Comparison of ENCODE assay signal across 8 mouse cellular contexts in genomic region chr11:69838714-69839104, GRCm38 (mm10). TPM values are rescaled to one million over a fixed set of nuclear protein-coding genes. Genes with fewer than 3 reads are reported as not detected.
DNase-seq lines count a peak whose midpoint lies in the region; ATAC-seq and TF ChIP-seq lines count a peak whose summit lies in the region.

No protein-coding gene starts in this region.

- TF ChIP-seq POLR2A in cerebellum, adult 2 months (IDR thresholded peaks at IDR 0.05; ENCODE audit: borderline replicate concordance, insufficient read depth, low read length), result no peak

- H3K36me3 ChIP-seq in E14TG2a.4 (ENCODE audit: insufficient read depth, low read length), result peaks cover 12% of the 10 kb centered on the region
- H3K36me3 ChIP-seq in forebrain, embryonic 12.5 days (replicated peaks), result peaks cover 2% of the 10 kb centered on the region; the same call in 1 of the 2 replicates
- no peaks in the 10 kb centered on the region; the same call in 1 of the 2 replicates for H3K36me3 ChIP-seq in liver, embryonic 11.5 days (ENCODE audit: control insufficient read depth, insufficient read depth, low read length)
- H3K36me3 ChIP-seq in stomach, embryonic 14.5 days (ENCODE audit: control insufficient read depth, insufficient read depth, low read length), result 0 out of 2 replicates have a peak, but pooled peaks cover 2% of the 10 kb centered on the region

- no peaks in the 10 kb centered on the region for H3K27me3 ChIP-seq in cerebellum, adult 2 months (ENCODE audit: control insufficient read depth, insufficient read depth, low read length)
- H3K27me3 ChIP-seq in E14TG2a.4 (ENCODE audit: insufficient read depth, low read length), result peaks cover 34% of the 10 kb centered on the region
- peaks cover 4% of the 10 kb centered on the region for H3K27me3 ChIP-seq in forebrain, embryonic 12.5 days
- peaks cover 33% of the 10 kb centered on the region for H3K27me3 ChIP-seq in liver, embryonic 11.5 days (replicated peaks; ENCODE audit: control insufficient read depth, insufficient read depth, low read length)
- H3K27me3 ChIP-seq in stomach, embryonic 14.5 days (ENCODE audit: control insufficient read depth, insufficient read depth, low read length), result no peaks in the 10 kb centered on the region

- WGBS in cerebellum, adult 2 months, result under 1% methylated on average over 7 of the region's 7 CpGs
- under 1% methylated on average over 7 of the region's 7 CpGs for WGBS in forebrain, embryonic 12.5 days
- 0% methylated on average over 7 of the region's 7 CpGs for WGBS in liver, embryonic 11.5 days
- 2% methylated on average over 7 of the region's 7 CpGs for WGBS in stomach, embryonic 14.5 days

- peak in 1 of 2 experiments; percentile 44 for DNase-seq in cerebellum, adult 2 months
- DNase-seq in cerebellum, postnatal 14 days, result no peak
- DNase-seq in liver, embryonic 11.5 days (ENCODE audit: low spot score), result no peak
- DNase-seq in adrenal gland, postnatal 25 days, result no peak
- DNase-seq in adrenal gland, adult (ENCODE audit: inconsistent age in 2 of 2, low spot score in 1 of 2), result no peak

- peak overlapping the region; percentile 67 for H3K9ac ChIP-seq in forebrain, embryonic 12.5 days
- peak overlapping the region; percentile 80 for H3K9ac ChIP-seq in liver, embryonic 11.5 days (ENCODE audit: low read depth, low read length)
- H3K9ac ChIP-seq in stomach, embryonic 14.5 days (replicated peaks; ENCODE audit: low read depth, low read length), result peak overlapping the region; percentile 22; the same call in 1 of the 2 replicates

- peak overlapping the region; percentile 86 for H3K27ac ChIP-seq in cerebellum, adult 2 months (ENCODE audit: insufficient read depth, low read length)
- H3K27ac ChIP-seq in forebrain, embryonic 12.5 days, result peak overlapping the region; percentile 77
- H3K27ac ChIP-seq in liver, embryonic 11.5 days (ENCODE audit: low read depth, low read length), result peak overlapping the region; percentile 78
- H3K27ac ChIP-seq in stomach, embryonic 14.5 days (ENCODE audit: low read length), result peak overlapping the region; percentile 62

- no peaks in the 10 kb centered on the region for H3K9me3 ChIP-seq in E14TG2a.4 (ENCODE audit: low read length)
- no peaks in the 10 kb centered on the region for H3K9me3 ChIP-seq in forebrain, embryonic 12.5 days
- H3K9me3 ChIP-seq in liver, embryonic 11.5 days (ENCODE audit: control insufficient read depth, low read length), result no peaks in the 10 kb centered on the region
- no peaks in the 10 kb centered on the region for H3K9me3 ChIP-seq in stomach, embryonic 14.5 days (ENCODE audit: control insufficient read depth, low read depth, low read length)

- peak overlapping the region; percentile 80 for H3K4me2 ChIP-seq in forebrain, embryonic 12.5 days
- H3K4me2 ChIP-seq in liver, embryonic 11.5 days, result peak overlapping the region; percentile 96
- peak overlapping the region; percentile 64 for H3K4me2 ChIP-seq in stomach, embryonic 14.5 days (replicated peaks; ENCODE audit: low read depth, low read length)

- ATAC-seq in forebrain, embryonic 12.5 days (ENCODE audit: low FRiP score), result no peak
- ATAC-seq in liver, embryonic 11.5 days (replicated peaks; ENCODE audit: low FRiP score), result peak; percentile 3; the same call in 1 of the 2 replicates
- no peak for ATAC-seq in stomach, embryonic 14.5 days (ENCODE audit: insufficient number of reproducible peaks, insufficient read depth, low FRiP score, low read depth)

- H3K4me1 ChIP-seq in cerebellum, adult 2 months (ENCODE audit: control insufficient read depth, insufficient read depth, low read length), result peaks cover 2% of the 10 kb centered on the region; the same call in 1 of the 2 replicates
- peaks cover 39% of the 10 kb centered on the region for H3K4me1 ChIP-seq in E14TG2a.4 (replicated peaks; ENCODE audit: low read depth, low read length)
- peaks cover 43% of the 10 kb centered on the region for H3K4me1 ChIP-seq in forebrain, embryonic 12.5 days
- peaks cover 41% of the 10 kb centered on the region for H3K4me1 ChIP-seq in liver, embryonic 11.5 days (replicated peaks; ENCODE audit: control insufficient read depth, insufficient read depth, low read length)
- peaks cover 27% of the 10 kb centered on the region for H3K4me1 ChIP-seq in stomach, embryonic 14.5 days (ENCODE audit: control insufficient read depth, insufficient read depth, low read length)

- no peak for TF ChIP-seq CTCF in cerebellum, adult 2 months (IDR thresholded peaks at IDR 0.05; ENCODE audit: borderline replicate concordance, insufficient read depth, low read depth, low read length)
- no peak for TF ChIP-seq CTCF in E14TG2a.4 (conservative IDR thresholded peaks at IDR 0.05; ENCODE audit: low read length)

- H3K4me3 ChIP-seq in cerebellum, adult 2 months (replicated peaks; ENCODE audit: insufficient read depth, low read depth, low read length), result peak overlapping the region; percentile 89
- peak overlapping the region; percentile 85 for H3K4me3 ChIP-seq in E14TG2a.4 (replicated peaks; ENCODE audit: low read length)
- peak overlapping the region; percentile 87 for H3K4me3 ChIP-seq in forebrain, embryonic 12.5 days (replicated peaks)
- H3K4me3 ChIP-seq in liver, embryonic 11.5 days (ENCODE audit: low read depth, low read length), result peak overlapping the region; percentile 76
- H3K4me3 ChIP-seq in stomach, embryonic 14.5 days (ENCODE audit: low read depth, low read length), result peak overlapping the region; percentile 74

RNA-seq across cellular contexts. Expression of gene Tmem256, which starts 0.4 kb away (rescaled TPM):
- 200 and 210 TPM in 2 replicates for polyA plus RNA-seq in cerebellum, adult 2 months (2012; rRNA removed)
- polyA plus RNA-seq in forebrain, embryonic 12.5 days (2016; fragmentation: Nextera tagmentation; extraction: Ambion mirVana), result 285 and 294 TPM in 2 replicates
- 336 and 370 TPM in 2 replicates for polyA plus RNA-seq in liver, embryonic 11.5 days (2014; fragmentation: Nextera tagmentation; extraction: Ambion mirVana)
- polyA plus RNA-seq in stomach, embryonic 14.5 days (2014; fragmentation: Nextera tagmentation; extraction: Ambion mirVana), result 433 and 495 TPM in 2 replicates
- total RNA-seq in adrenal gland, postnatal 25 days (2021), result 149 and 152 TPM in 2 replicates

RNA-seq across cellular contexts. Expression of gene Nlgn2, which starts 1.1 kb away (rescaled TPM):
- polyA plus RNA-seq in cerebellum, adult 2 months (2012; rRNA removed), result 116 and 122 TPM in 2 replicates
- polyA plus RNA-seq in forebrain, embryonic 12.5 days (2016; fragmentation: Nextera tagmentation; extraction: Ambion mirVana), result 13.3 and 14.0 TPM in 2 replicates
- polyA plus RNA-seq in liver, embryonic 11.5 days (2014; fragmentation: Nextera tagmentation; extraction: Ambion mirVana), result 2.8 and 3.4 TPM in 2 replicates
- polyA plus RNA-seq in stomach, embryonic 14.5 days (2014; fragmentation: Nextera tagmentation; extraction: Ambion mirVana), result 10.6 and 11.9 TPM in 2 replicates
- 18.6 and 19.7 TPM in 2 replicates for total RNA-seq in adrenal gland, postnatal 25 days (2021)

RNA-seq across cellular contexts. Expression of gene Plscr3, which starts 7.5 kb away (rescaled TPM):
- 34.2 and 36.9 TPM in 2 replicates for polyA plus RNA-seq in cerebellum, adult 2 months (2012; rRNA removed)
- polyA plus RNA-seq in forebrain, embryonic 12.5 days (2016; fragmentation: Nextera tagmentation; extraction: Ambion mirVana), result 55.1 and 56.3 TPM in 2 replicates
- 63.5 and 70.1 TPM in 2 replicates for polyA plus RNA-seq in liver, embryonic 11.5 days (2014; fragmentation: Nextera tagmentation; extraction: Ambion mirVana)
- polyA plus RNA-seq in stomach, embryonic 14.5 days (2014; fragmentation: Nextera tagmentation; extraction: Ambion mirVana), result 102 and 110 TPM in 2 replicates
- total RNA-seq in adrenal gland, postnatal 25 days (2021), result 43.8 and 52.9 TPM in 2 replicates

RNA-seq across cellular contexts. Expression of gene Spem1, which starts 16.7 kb away (rescaled TPM):
- 1.4 TPM in 2 replicates for polyA plus RNA-seq in cerebellum, adult 2 months (2012; rRNA removed)
- 0.24 and 0.26 TPM in 2 replicates for polyA plus RNA-seq in forebrain, embryonic 12.5 days (2016; fragmentation: Nextera tagmentation; extraction: Ambion mirVana)
- not detected in 2 replicates for polyA plus RNA-seq in liver, embryonic 11.5 days (2014; fragmentation: Nextera tagmentation; extraction: Ambion mirVana)
- polyA plus RNA-seq in stomach, embryonic 14.5 days (2014; fragmentation: Nextera tagmentation; extraction: Ambion mirVana), result 0.41 TPM in 1 of 2 replicates, not detected in the other
- not detected in 2 replicates for total RNA-seq in adrenal gland, postnatal 25 days (2021)

RNA-seq across cellular contexts. Expression of gene Tnk1, which starts 19.8 kb away (rescaled TPM):
- polyA plus RNA-seq in cerebellum, adult 2 months (2012; rRNA removed), result 0.21 and 0.39 TPM in 2 replicates
- 0.14 and 0.60 TPM in 2 replicates for polyA plus RNA-seq in forebrain, embryonic 12.5 days (2016; fragmentation: Nextera tagmentation; extraction: Ambion mirVana)
- 0.57 and 0.62 TPM in 2 replicates for polyA plus RNA-seq in liver, embryonic 11.5 days (2014; fragmentation: Nextera tagmentation; extraction: Ambion mirVana)
- 11.1 TPM in 2 replicates for polyA plus RNA-seq in stomach, embryonic 14.5 days (2014; fragmentation: Nextera tagmentation; extraction: Ambion mirVana)
- total RNA-seq in adrenal gland, postnatal 25 days (2021), result not detected in 2 replicates

Comparison
In these comparisons a context has a peak if more than half of its experiments do, and no peak if none do; other contexts are left out.
1. H3K9ac ChIP-seq: peak in every context shown above with its lines; median percentile 80 in liver, embryonic 11.5 days; 67 in forebrain, embryonic 12.5 days; 22 in stomach, embryonic 14.5 days.